Mouse (Mus musculus) urinary bladder, postnatal 14 days (tissue): ENCODE measurements at regions not wholly inside any gene's neighbourhood (a gene's known extent, or its start where the extent isn't known, plus 50 kb on each side); places are given as distances from the start of the nearest gene placed in this dataset.

Experiments used
- DNase-seq: peaks from one replicate; pipeline ENCODE4 v3.0.0; 2021; ENCODE audit warnings: low spot score

GRCm38 (mm10) chr12:27499276-27499675 is 156.9 kb upstream of the Sox11 start:
- DNase-seq = no peak

GRCm38 (mm10) chr12:27496826-27497557 is 154.6 kb upstream of the Sox11 start:
- no peak for DNase-seq

GRCm38 (mm10) chr12:27492270-27492669 is 149.9 kb upstream of the Sox11 start:
- DNase-seq = peak; percentile 34

- no peak for DNase-seq
Observed at GRCm38 (mm10) chr12:27481230-27481629, 138.9 kb upstream of the Sox11 start.

GRCm38 (mm10) chr12:27479601-27480001 is 137.2 kb upstream of the Sox11 start:
- DNase-seq = no peak

GRCm38 (mm10) chr12:27474631-27475030 is 132.3 kb upstream of the Sox11 start:
- no peak for DNase-seq

- no peak for DNase-seq
Observed at GRCm38 (mm10) chr12:27471557-27471956, 129.2 kb upstream of the Sox11 start.

GRCm38 (mm10) chr12:27470346-27470745 is 128.0 kb upstream of the Sox11 start:
- DNase-seq = no peak

GRCm38 (mm10) chr12:27468782-27469181 is 126.4 kb upstream of the Sox11 start:
- no peak for DNase-seq

GRCm38 (mm10) chr12:27468141-27468540 is 125.8 kb upstream of the Sox11 start:
- DNase-seq = no peak

GRCm38 (mm10) chr12:27465499-27466150 is 123.3 kb upstream of the Sox11 start:
- DNase-seq = no peak

GRCm38 (mm10) chr12:27458674-27459073 is 116.3 kb upstream of the Sox11 start:
- DNase-seq = no peak

GRCm38 (mm10) chr12:27437661-27438345 is 95.4 kb upstream of the Sox11 start:
- DNase-seq = no peak

- no peak for DNase-seq
Observed at GRCm38 (mm10) chr12:27431338-27431737, 89.0 kb upstream of the Sox11 start.

GRCm38 (mm10) chr12:27417387-27418009 is 75.1 kb upstream of the Sox11 start:
- DNase-seq = no peak

- DNase-seq = no peak
Observed at GRCm38 (mm10) chr12:27410555-27410954, 68.2 kb upstream of the Sox11 start.

- no peak for DNase-seq
Observed at GRCm38 (mm10) chr12:27408440-27408839, 66.1 kb upstream of the Sox11 start.

- no peak for DNase-seq
Observed at GRCm38 (mm10) chr12:27399392-27399791, 57.0 kb upstream of the Sox11 start.
